Mouse (Mus musculus) heart, postnatal 0 days (tissue): Measurements from ENCODE around the gene Gm43302. TPM values are rescaled to one million over a fixed set of nuclear protein-coding genes. Genes with fewer than 3 reads are reported as not detected.
A peak's percentile ranks its signal among the peaks of the same experiment; 100 is the strongest.
"Not testable (repeated sequence)": the region's sequence is repeated elsewhere in the genome, so short reads cannot be mapped to it uniquely, and the experiment has no call there.

ENCODE experiments used
- ATAC-seq: fragments of 200-750 bp; cut with Nextera tagmentation; 2 replicates; pipeline ENCODE4 v1.8.0; 2017; ENCODE audit warnings: low read depth, moderate number of reproducible peaks, moderate library complexity; ENCODE audit not compliant: insufficient read depth
- DNase-seq: peaks from one replicate; pipeline ENCODE4 v3.0.0-alpha.2; 2016; ENCODE audit warnings: low spot score
- H3K27ac ChIP-seq: fragments of 300-500 bp; sonication (generic); 2 replicates; pipeline ENCODE4 v1.5.1; 2014; ENCODE audit warnings: low read depth, mild to moderate bottlenecking
- H3K27me3 ChIP-seq: fragments of 300-500 bp; sonication (generic); 2 replicates; pipeline ENCODE4 v1.6.1; 2014; ENCODE audit warnings: low read length, mixed read lengths; ENCODE audit not compliant: control insufficient read depth, insufficient read depth
- H3K36me3 ChIP-seq: fragments of 300-500 bp; sonication (generic); replicated peaks from 2 replicates; pipeline ENCODE4 v1.6.1; 2014; ENCODE audit warnings: low read length, mixed read lengths; ENCODE audit not compliant: control insufficient read depth, insufficient read depth
- H3K4me1 ChIP-seq: fragments of 300-500 bp; sonication (generic); 2 replicates; pipeline ENCODE4 v1.6.1; 2014; ENCODE audit warnings: antibody characterized with exemption; ENCODE audit not compliant: control insufficient read depth, insufficient read depth
- H3K4me2 ChIP-seq: fragments of 300-500 bp; sonication (generic); 2 replicates; pipeline ENCODE4 v1.6.1; 2014; ENCODE audit warnings: low read depth, mild to moderate bottlenecking, low read length, moderate library complexity
- H3K4me3 ChIP-seq: fragments of 300-500 bp; sonication (generic); 2 replicates; pipeline ENCODE4 v1.5.1; 2014; ENCODE audit warnings: low read depth, low read length
- H3K9ac ChIP-seq: fragments of 300-500 bp; sonication (generic); replicated peaks from 2 replicates; pipeline ENCODE4 v1.6.1; 2014; ENCODE audit warnings: low read depth, low read length, mixed read lengths
- H3K9me3 ChIP-seq: fragments of 300-500 bp; sonication (generic); replicated peaks from 2 replicates; pipeline ENCODE4 v1.6.1; 2016; ENCODE audit warnings: low read length; ENCODE audit not compliant: control insufficient read depth
- CTCF ChIP-seq: IDR thresholded peaks from 2 replicates; pipeline ENCODE4 v1.5.1; 2016; ENCODE audit warnings: antibody characterized with exemption, control low read depth, low read depth
- EP300 ChIP-seq: IDR thresholded peaks from 2 replicates; pipeline ENCODE4 v1.6.1; 2016; ENCODE audit warnings: antibody characterized with exemption, low read depth
- WGBS: fragments of 180-500 bp; shearing (Covaris S2); extraction: QIAGEN DNeasy Blood & Tissue Kit; methylation state at CpG from one replicate; pipeline ENCODE4 v1.1.7; 2014; 5-methylcytosine and 5-hydroxymethylcytosine counted together
- polyA plus RNA-seq: library from polyadenylated mRNA; unstranded; fragments of >200 nt; fragmentation: Nextera tagmentation; extraction: Ambion mirVana; gene quantifications from 2 replicates; pipeline ENCODE4 v1.2.1, GENCODE M21; 2015
- total RNA-seq: library from RNA; depleted of rRNA; stranded (reverse); fragments of >200 nt; gene quantifications from 2 replicates; pipeline ENCODE4 v1.2.3, GENCODE M21; 2014; ENCODE audit warnings: low replicate concordance

Gene Gm43302
- total and polyA plus RNA-seq, 2 experiments from 2014 or later = 0.10 TPM; not detected in 1

GRCm38 (mm10) chr5:105252491-105252890 lies 41.0 kb downstream of the Gm43302 start:
- H3K27ac ChIP-seq = no peak overlapping the region
- no peaks in the 10 kb centered on the region for H3K4me1 ChIP-seq
- TF ChIP-seq EP300 = no peak
- no peak; the same call in 1 of the 2 replicates for TF ChIP-seq CTCF
- ATAC-seq (no peak), DNase-seq (no peak)
- no peaks in the 10 kb centered on the region for H3K27me3 ChIP-seq
- H3K36me3 ChIP-seq = no peaks in the 10 kb centered on the region
- H3K9me3 ChIP-seq = no peaks in the 10 kb centered on the region
- no peak overlapping the region for H3K4me2 ChIP-seq
- H3K9ac ChIP-seq = no peak overlapping the region
- no peak overlapping the region for H3K4me3 ChIP-seq

DNA sequence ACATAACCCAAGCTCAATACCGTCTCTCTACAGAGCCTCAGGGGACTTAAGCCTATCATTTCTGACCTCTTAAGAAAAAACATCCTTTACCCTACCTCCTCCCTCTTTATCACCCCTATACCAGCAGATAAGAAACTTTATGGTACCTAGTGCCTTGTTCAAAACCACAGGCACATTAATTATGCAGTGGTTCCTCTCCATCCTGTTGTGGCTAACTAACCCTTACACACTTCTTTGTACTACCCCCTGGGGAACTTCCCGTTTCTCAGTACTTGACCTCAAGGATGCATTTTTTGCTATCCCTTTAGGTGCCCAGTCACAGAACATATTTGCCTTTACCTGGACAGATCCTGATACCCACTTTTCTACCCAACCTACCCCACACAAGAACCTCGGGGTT lies 48.8 kb downstream of the Gm43302 start:
- H3K4me2 ChIP-seq, H3K27ac ChIP-seq, H3K9me3 ChIP-seq, DNase-seq, H3K4me1 ChIP-seq, H3K9ac ChIP-seq, H3K4me3 ChIP-seq, H3K27me3 ChIP-seq, ATAC-seq, H3K36me3 ChIP-seq: not testable (repeated sequence)
- WGBS = 64% methylated on average over 3 of the region's 3 CpGs

- not testable (repeated sequence) for DNase-seq, H3K4me3 ChIP-seq, H3K4me1 ChIP-seq, H3K9me3 ChIP-seq, H3K4me2 ChIP-seq, H3K36me3 ChIP-seq, H3K27me3 ChIP-seq, H3K27ac ChIP-seq, ATAC-seq, H3K9ac ChIP-seq
- 73% methylated on average over 5 of the region's 5 CpGs for WGBS
Measured at GRCm38 (mm10) chr5:105240982-105241381, 52.5 kb downstream of the Gm43302 start.

DNA sequence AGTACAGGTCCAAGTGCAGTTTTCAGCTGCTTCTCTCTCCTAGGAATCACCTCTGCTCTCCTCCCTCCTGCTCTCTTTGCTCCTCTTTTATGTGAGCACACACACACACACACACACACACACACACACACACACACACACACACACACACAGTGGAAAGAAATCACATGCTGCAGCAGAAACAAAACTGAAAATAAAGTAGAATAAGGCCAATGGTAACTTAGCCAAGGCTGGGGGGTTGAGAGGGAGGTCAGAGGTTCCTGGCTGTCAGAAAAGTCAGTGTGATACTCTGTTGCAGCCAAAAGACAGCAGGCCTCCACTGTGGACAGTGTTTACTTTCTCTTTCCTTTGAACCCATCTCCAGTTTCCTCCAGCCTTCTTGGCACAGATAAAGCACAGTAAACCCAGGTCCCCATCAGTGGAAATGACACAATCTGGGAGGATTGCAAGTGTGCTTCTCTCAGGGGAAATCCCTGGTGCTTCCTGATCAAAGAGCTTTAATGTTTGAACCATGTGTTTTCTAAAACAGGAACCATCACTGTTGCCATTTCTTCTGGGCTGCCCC lies 53.9 kb downstream of the Gm43302 start, which contains the start of gene Gbp10:
Gene Gbp10 (minus strand): TSS at position 51 of the 565 bp plus-strand sequence.
- not testable (repeated sequence) for H3K9ac ChIP-seq, H3K9me3 ChIP-seq, DNase-seq, H3K4me3 ChIP-seq, H3K27ac ChIP-seq, H3K27me3 ChIP-seq, H3K36me3 ChIP-seq, H3K4me1 ChIP-seq, H3K4me2 ChIP-seq
- peak; percentile 53 for ATAC-seq

DNA sequence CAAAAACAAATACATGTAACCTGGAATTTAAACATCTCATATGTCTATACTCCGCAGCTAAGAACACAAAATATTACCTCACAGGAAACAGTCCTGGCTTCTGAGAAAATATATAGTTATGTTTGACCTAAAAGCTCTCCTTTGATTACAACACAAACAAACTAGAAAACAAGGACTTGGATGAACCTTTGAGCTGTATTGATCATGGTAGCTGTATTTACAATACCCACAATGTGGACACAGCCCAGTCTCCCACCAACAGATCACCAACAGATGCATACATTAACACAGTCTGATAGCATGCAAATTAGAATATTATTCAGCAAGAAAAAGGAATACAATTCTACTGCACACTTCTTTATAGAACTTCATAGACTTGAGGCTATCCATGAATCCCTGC lies 55.1 kb downstream of the Gm43302 start:
- H3K27me3 ChIP-seq, H3K4me3 ChIP-seq, H3K36me3 ChIP-seq, H3K4me2 ChIP-seq, H3K9ac ChIP-seq, H3K4me1 ChIP-seq, H3K27ac ChIP-seq, ATAC-seq, DNase-seq, H3K9me3 ChIP-seq: not testable (repeated sequence)
- WGBS = 82% methylated on average over 1 of the region's 1 CpGs

GRCm38 (mm10) chr5:105236040-105236439 lies 57.5 kb downstream of the Gm43302 start:
- not testable (repeated sequence) for DNase-seq, H3K27me3 ChIP-seq, H3K36me3 ChIP-seq, ATAC-seq, H3K27ac ChIP-seq, H3K4me3 ChIP-seq, H3K4me1 ChIP-seq, H3K9me3 ChIP-seq, H3K4me2 ChIP-seq, H3K9ac ChIP-seq
- 84% methylated on average over 3 of the region's 3 CpGs for WGBS

DNA sequence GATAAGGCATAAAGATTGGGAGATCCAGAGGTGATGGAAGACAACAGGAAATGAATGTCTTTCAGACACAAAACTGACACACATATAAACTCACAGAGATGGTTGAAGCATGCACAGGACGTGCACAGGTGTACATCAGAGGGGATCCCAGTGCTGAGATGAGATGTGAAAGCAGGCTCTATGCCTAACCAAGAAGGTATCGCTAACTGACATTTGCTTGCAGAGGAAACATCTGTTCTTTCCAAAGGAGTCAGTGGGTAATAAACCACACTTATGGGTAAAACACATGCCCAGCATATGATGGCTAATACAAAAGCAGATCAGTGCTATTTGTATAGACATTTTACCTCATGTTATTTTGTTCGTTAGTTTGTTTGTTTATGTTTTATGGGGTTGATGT lies 84.5 kb downstream of the Gm43302 start:
- not testable (repeated sequence) for H3K9ac ChIP-seq, H3K27ac ChIP-seq, ATAC-seq, H3K4me1 ChIP-seq, H3K4me2 ChIP-seq, H3K4me3 ChIP-seq, H3K9me3 ChIP-seq, H3K36me3 ChIP-seq, H3K27me3 ChIP-seq, DNase-seq
- WGBS = no CpG with 5 or more reads among the region's 3 CpGs

GRCm38 (mm10) chr5:105200791-105201355 lies 92.6 kb downstream of the Gm43302 start:
- not testable (repeated sequence) for H3K27me3 ChIP-seq, ATAC-seq, H3K4me1 ChIP-seq, H3K4me3 ChIP-seq, H3K36me3 ChIP-seq, DNase-seq, H3K4me2 ChIP-seq, H3K9ac ChIP-seq, H3K9me3 ChIP-seq, H3K27ac ChIP-seq
- 83% methylated on average over 4 of the region's 4 CpGs for WGBS

DNA sequence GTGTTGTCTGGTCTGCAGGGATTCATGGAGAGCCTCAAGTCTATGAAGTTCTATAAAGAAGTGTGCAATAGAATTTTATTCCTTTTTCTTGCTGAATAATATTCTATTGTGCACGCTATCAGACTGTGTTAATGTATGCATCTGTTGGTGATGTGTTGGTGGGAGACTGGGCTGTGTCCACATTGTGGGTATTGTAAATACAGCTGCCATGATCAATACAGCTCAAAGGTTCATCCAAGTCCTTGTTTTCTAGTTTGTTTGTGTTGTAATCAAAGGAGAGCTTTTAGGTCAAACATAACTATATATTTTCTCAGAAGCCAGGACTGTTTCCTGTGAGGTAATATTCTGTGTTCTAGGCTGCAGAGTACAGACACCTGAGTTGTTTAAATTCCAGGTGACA lies 94.3 kb downstream of the Gm43302 start:
- H3K9ac ChIP-seq, H3K4me3 ChIP-seq, H3K4me2 ChIP-seq, DNase-seq, ATAC-seq, H3K4me1 ChIP-seq, H3K27ac ChIP-seq, H3K27me3 ChIP-seq, H3K9me3 ChIP-seq, H3K36me3 ChIP-seq: not testable (repeated sequence)
- 94% methylated on average over 1 of the region's 1 CpGs for WGBS
